Mouse (Mus musculus) embryonic facial prominence, embryonic 15.5 days (tissue): ENCODE measurements at regions not wholly inside any gene's neighbourhood (a gene's known extent, or its start where the extent isn't known, plus 50 kb on each side); places are given as distances from the start of the nearest gene placed in this dataset.
"Not testable (repeated sequence)": the region's sequence is repeated elsewhere in the genome, so short reads cannot be mapped to it uniquely, and the experiment has no call there.

Experiments
- ATAC-seq: fragments of 200-750 bp; cut with Nextera tagmentation; 2 replicates; pipeline ENCODE4 v1.8.0; 2017; ENCODE audit warnings: low read depth, moderate TSS enrichment; ENCODE audit not compliant: insufficient number of reproducible peaks, low FRiP score, low TSS enrichment
- H3K27ac ChIP-seq: fragments of 300-500 bp; sonication (generic); replicated peaks from 2 replicates; pipeline ENCODE4 v1.5.1; 2015; ENCODE audit warnings: mild to moderate bottlenecking, inconsistent platforms
- H3K27me3 ChIP-seq: fragments of 300-500 bp; sonication (generic); 2 replicates; pipeline ENCODE4 v1.6.1; 2015; ENCODE audit warnings: inconsistent platforms
- H3K36me3 ChIP-seq: fragments of 300-500 bp; sonication (generic); 2 replicates; pipeline ENCODE4 v1.6.1; 2015; ENCODE audit warnings: mild to moderate bottlenecking, inconsistent platforms
- H3K4me1 ChIP-seq: fragments of 300-500 bp; sonication (generic); 2 replicates; pipeline ENCODE4 v1.6.1; 2015; ENCODE audit warnings: inconsistent platforms
- H3K4me2 ChIP-seq: fragments of 300-500 bp; sonication (generic); replicated peaks from 2 replicates; pipeline ENCODE4 v1.6.1; 2015; ENCODE audit warnings: mild to moderate bottlenecking, inconsistent platforms
- H3K4me3 ChIP-seq: fragments of 300-500 bp; sonication (generic); replicated peaks from 2 replicates; pipeline ENCODE4 v1.5.1; 2015; ENCODE audit warnings: mild to moderate bottlenecking, inconsistent platforms
- H3K9ac ChIP-seq: fragments of 300-500 bp; sonication (generic); 2 replicates; pipeline ENCODE4 v1.6.1; 2015; ENCODE audit warnings: inconsistent platforms
- H3K9me3 ChIP-seq: fragments of 300-500 bp; sonication (generic); replicated peaks from 2 replicates; pipeline ENCODE4 v1.6.1; 2016; ENCODE audit warnings: inconsistent platforms
- WGBS: fragments of 180-500 bp; shearing (Covaris S2); methylation state at CpG from one replicate; pipeline ENCODE4 v1.1.7; 2015; 5-methylcytosine and 5-hydroxymethylcytosine counted together

GRCm38 (mm10) chr1:165014328-165014727 lies 79.0 kb upstream of the Xcl1 start:
- no peak for ATAC-seq

DNA sequence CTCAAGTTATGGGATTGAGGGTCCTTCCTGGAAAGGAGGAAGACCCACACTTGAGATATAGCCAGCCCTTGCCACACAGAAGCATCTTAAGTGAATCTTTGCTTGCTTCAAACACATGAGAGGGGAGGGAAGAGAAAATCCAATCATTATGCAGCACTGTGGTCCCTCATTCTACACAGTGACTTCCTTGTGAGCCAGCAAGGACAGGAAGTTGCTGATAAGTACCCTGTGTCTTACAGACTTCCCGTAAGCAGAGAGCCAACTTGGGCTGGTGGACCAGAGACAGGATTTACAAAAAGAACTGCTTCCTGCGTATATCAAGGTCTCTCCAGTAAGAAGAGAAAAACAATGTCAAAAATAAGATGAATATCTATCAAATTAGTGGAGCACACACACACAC lies 78.1 kb upstream of the Xcl1 start:
- no peaks in the 10 kb centered on the region for H3K27me3 ChIP-seq
- H3K36me3 ChIP-seq = no peaks in the 10 kb centered on the region
- H3K9ac ChIP-seq = no peak overlapping the region
- no peak for ATAC-seq
- no peak overlapping the region for H3K4me3 ChIP-seq
- H3K4me1 ChIP-seq = no peaks in the 10 kb centered on the region
- no peaks in the 10 kb centered on the region for H3K9me3 ChIP-seq
- H3K27ac ChIP-seq = no peak overlapping the region
- H3K4me2 ChIP-seq = no peak overlapping the region
- 63% methylated on average over 2 of the region's 2 CpGs for WGBS

More at GRCm38 (mm10) chr1:165014328-165014727, 79.0 kb upstream of the Xcl1 start:
- Histone ChIP-seq H3K36me3 (no peaks in the 10 kb centered on the region), H3K4me3 (no peak overlapping the region), H3K9ac (no peak overlapping the region), H3K27me3 (no peaks in the 10 kb centered on the region), H3K4me2 (no peak overlapping the region), H3K9me3 (no peaks in the 10 kb centered on the region), H3K27ac (no peak overlapping the region), H3K4me1 (no peaks in the 10 kb centered on the region)
- 79% methylated on average over 1 of the region's 1 CpGs for WGBS

- WGBS = 67% methylated on average over 3 of the region's 3 CpGs
- no peak for ATAC-seq
- Histone ChIP-seq H3K4me3 (no peak overlapping the region), H3K9ac (no peak overlapping the region), H3K36me3 (no peaks in the 10 kb centered on the region), H3K9me3 (no peaks in the 10 kb centered on the region), H3K27ac (no peak overlapping the region), H3K27me3 (no peaks in the 10 kb centered on the region), H3K4me1 (no peaks in the 10 kb centered on the region), H3K4me2 (no peak overlapping the region)
Measured at GRCm38 (mm10) chr1:165012376-165012775, 77.0 kb upstream of the Xcl1 start.

DNA sequence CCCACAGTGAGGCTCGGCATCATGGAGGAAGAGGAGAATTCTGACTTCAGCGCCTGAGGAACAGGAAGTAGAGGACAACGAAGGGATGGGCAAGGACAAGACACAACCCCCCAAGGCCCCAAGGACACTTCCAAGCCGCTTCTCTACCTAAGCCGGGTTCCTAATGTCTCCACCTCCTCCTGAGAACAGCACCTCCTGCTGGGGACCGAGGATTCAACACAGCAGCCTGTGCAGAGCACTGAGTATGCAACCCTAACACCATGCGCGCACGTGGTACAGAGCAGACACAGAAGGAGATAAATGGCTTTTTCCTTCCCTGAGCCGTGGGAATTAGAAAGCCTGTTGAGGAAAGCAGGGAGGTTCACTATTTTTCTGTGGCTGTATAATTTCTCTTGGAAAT lies 64.2 kb upstream of the Xcl1 start:
- Histone ChIP-seq H3K4me2 (no peak overlapping the region), H3K27me3 (no peaks in the 10 kb centered on the region), H3K4me1 (no peaks in the 10 kb centered on the region), H3K27ac (no peak overlapping the region), H3K9ac (no peak overlapping the region), H3K9me3 (no peaks in the 10 kb centered on the region), H3K36me3 (no peaks in the 10 kb centered on the region), H3K4me3 (no peak overlapping the region)
- WGBS = 65% methylated on average over 10 of the region's 10 CpGs
- no peak for ATAC-seq

DNA sequence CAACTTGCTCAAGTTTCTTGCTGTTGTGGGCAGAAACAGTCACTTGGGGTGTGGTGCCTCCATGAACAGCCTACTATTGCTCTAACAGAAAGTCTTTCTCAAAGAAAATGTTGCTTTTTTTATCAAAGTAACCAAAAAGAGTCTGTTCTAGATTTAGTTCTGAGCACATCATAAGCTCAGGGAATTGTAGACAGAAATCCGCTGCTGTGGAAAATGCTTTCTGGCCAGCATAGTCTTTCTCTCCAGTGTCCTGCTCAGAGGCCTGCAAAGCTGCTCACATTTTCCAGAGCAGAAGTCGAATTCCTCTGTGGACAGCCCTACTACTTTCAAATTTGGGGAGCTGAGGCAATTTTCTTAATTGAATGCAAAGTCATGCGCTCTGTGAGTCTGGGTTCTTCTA lies 63.3 kb upstream of the Xcl1 start:
- Histone ChIP-seq H3K9me3 (no peaks in the 10 kb centered on the region), H3K4me3 (no peak overlapping the region), H3K4me2 (no peak overlapping the region), H3K36me3 (no peaks in the 10 kb centered on the region), H3K27me3 (no peaks in the 10 kb centered on the region), H3K27ac (peak overlapping the region; percentile 44), H3K9ac (no peak overlapping the region), H3K4me1 (no peaks in the 10 kb centered on the region)
- 59% methylated on average over 3 of the region's 3 CpGs for WGBS
- ATAC-seq = no peak

DNA sequence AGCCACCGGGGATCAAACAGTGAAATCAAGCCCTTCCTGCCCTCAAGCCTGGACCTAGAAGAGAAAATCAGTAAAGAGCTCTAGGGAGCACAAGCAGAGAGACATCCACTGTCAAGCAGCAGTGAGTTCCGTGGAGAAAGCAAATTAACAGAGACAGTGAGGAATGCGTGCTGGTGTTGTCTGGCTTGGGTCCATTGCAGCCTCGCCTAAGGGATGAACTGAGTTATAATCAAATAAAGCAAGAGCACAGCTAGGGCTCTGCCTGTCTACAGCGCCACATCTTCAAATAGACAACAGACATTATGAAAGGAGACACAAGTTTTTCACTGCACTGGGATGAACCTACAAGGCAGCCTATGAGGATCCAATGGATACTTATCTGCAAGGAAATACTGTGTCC lies 62.3 kb upstream of the Xcl1 start:
- no peaks in the 10 kb centered on the region for H3K4me1 ChIP-seq
- no peak overlapping the region for H3K4me2 ChIP-seq
- no peaks in the 10 kb centered on the region for H3K27me3 ChIP-seq
- 0 out of 2 replicates have a peak overlapping the region, but pooled peaks have one; percentile 22 for H3K27ac ChIP-seq
- WGBS = 29% methylated on average over 5 of the region's 5 CpGs
- no peak overlapping the region for H3K9ac ChIP-seq
- no peak overlapping the region for H3K4me3 ChIP-seq
- no peaks in the 10 kb centered on the region for H3K36me3 ChIP-seq
- no peaks in the 10 kb centered on the region for H3K9me3 ChIP-seq
- no peak for ATAC-seq

GRCm38 (mm10) chr1:164994247-164994660 lies 58.9 kb upstream of the Xcl1 start:
- Histone ChIP-seq H3K4me1 (no peaks in the 10 kb centered on the region), H3K36me3 (no peaks in the 10 kb centered on the region), H3K9ac (no peak overlapping the region), H3K27ac (no peak overlapping the region; the same call in 1 of the 2 replicates), H3K4me3 (no peak overlapping the region), H3K4me2 (no peak overlapping the region), H3K27me3 (no peaks in the 10 kb centered on the region), H3K9me3 (no peaks in the 10 kb centered on the region)
- WGBS = 23% methylated on average over 6 of the region's 6 CpGs
- ATAC-seq = no peak

DNA sequence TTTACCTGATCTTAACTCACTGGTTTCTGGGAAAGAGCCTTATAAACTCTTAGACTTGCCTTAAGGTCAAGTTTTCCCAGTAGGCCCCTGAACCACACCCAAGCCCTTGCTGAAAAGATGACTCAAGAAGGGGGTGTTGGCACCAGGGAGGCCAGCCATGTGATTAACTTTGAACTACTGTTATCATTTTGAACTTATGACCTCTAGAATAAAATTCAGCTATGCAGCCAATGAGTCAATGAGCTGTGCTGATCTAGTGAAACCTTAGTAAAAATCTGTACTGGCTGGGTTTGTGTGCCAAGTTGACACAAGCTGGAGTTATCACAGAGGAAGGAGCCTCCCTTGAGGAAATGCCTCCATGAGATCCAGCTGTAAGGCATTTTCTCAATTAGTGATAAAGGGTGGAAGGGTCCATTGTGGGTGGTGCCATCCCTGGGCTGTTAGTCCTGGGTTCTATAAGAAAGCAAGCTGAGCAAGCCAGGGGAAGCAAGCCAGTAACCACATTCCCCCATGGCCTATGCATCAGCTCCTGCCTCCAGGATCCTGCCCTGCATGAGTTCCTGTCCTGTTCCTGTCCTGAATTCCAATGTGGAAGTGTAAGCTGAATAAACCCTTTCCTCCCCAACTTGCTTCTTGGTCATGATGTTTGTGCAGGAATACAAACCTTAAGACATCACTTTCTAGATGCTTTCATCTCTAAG lies 58.0 kb upstream of the Xcl1 start:
- H3K4me3 ChIP-seq, H3K9me3 ChIP-seq, H3K36me3 ChIP-seq, H3K27me3 ChIP-seq, H3K9ac ChIP-seq, H3K4me2 ChIP-seq, H3K4me1 ChIP-seq, H3K27ac ChIP-seq, ATAC-seq: not testable (repeated sequence)

- Histone ChIP-seq H3K4me2 (no peak overlapping the region), H3K9me3 (no peaks in the 10 kb centered on the region)
- WGBS = 56% methylated on average over 1 of the region's 1 CpGs
Measured at GRCm38 (mm10) chr1:164988982-164989381, 53.7 kb upstream of the Xcl1 start.

GRCm38 (mm10) chr1:164988191-164988590 lies 52.9 kb upstream of the Xcl1 start:
- Histone ChIP-seq H3K4me1 (no peaks in the 10 kb centered on the region), H3K4me3 (no peak overlapping the region), H3K9ac (no peak overlapping the region), H3K36me3 (no peaks in the 10 kb centered on the region), H3K9me3 (no peaks in the 10 kb centered on the region), H3K27ac (no peak overlapping the region), H3K27me3 (no peaks in the 10 kb centered on the region), H3K4me2 (no peak overlapping the region)
- WGBS = 62% methylated on average over 3 of the region's 3 CpGs
- ATAC-seq = no peak

More at GRCm38 (mm10) chr1:164988982-164989381, 53.7 kb upstream of the Xcl1 start:
- Histone ChIP-seq H3K4me3 (no peak overlapping the region), H3K27ac (no peak overlapping the region), H3K27me3 (no peaks in the 10 kb centered on the region), H3K36me3 (no peaks in the 10 kb centered on the region), H3K9ac (no peak overlapping the region), H3K4me1 (no peaks in the 10 kb centered on the region)
- ATAC-seq = no peak

DNA sequence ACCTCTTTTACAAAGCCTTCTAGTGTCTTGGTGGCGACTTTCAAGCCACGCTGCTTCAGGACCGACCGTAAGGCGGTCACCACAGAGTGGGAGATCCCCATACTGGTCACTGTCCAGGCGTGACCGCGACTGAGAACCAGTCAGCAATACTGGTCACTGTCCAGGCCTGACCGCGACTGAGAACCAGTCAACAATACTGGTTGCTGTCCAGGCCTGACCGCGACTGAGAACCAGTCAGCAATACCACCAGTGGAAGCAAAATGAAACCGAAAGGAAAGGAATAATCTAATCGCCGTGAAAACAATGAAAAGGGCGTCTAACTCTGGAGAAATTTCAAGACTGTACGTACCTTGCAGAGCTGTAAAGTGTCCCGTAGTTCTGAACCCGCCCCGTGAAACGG lies 50.2 kb upstream of the Xcl1 start:
- not testable (repeated sequence) for H3K9ac ChIP-seq, H3K4me3 ChIP-seq, H3K4me2 ChIP-seq, ATAC-seq, H3K27ac ChIP-seq, H3K36me3 ChIP-seq, H3K9me3 ChIP-seq, H3K27me3 ChIP-seq, H3K4me1 ChIP-seq
- 96% methylated on average over 21 of the region's 21 CpGs for WGBS
